Mouse (Mus musculus) lung, postnatal 14 days (tissue): ENCODE data around the gene Draxin.
"Not testable (repeated sequence)": the region's sequence is repeated elsewhere in the genome, so short reads cannot be mapped to it uniquely, and the experiment has no call there.

Experiments used
- DNase-seq: peaks from one replicate; pipeline ENCODE4 v3.0.0; 2021

The Draxin gene

GRCm38 (mm10) chr4:148151267-148152168 lies 21.0 kb upstream of the Draxin start, which contains the start of gene Fbxo6:
Gene Fbxo6, minus strand, starts transcription at chr4:148152140.
- DNase-seq, result peak; percentile 87

- no peak for DNase-seq
Observed at GRCm38 (mm10) chr4:148150953-148151266, 20.4 kb upstream of the Draxin start.

DNA sequence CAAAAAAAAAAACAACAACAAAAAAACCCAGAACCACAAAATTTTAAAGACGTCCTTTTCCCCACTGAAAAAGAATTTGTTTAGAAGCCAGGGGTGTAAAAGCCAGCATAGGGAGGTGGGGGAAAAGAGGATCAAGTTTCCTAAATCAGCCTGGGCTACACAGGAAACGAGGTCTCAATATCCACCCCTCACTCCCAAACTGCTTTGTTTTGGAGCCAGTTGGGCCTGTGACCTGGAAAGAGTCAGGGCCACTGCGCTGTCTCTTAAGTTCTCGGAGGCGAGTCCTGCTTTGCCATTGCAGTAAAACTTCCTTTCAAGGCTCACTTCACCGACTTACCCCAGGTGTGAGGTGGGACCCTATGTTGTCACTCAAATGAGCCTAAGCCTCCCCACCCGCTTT lies 19.7 kb upstream of the Draxin start:
- DNase-seq, result no peak

- peak; percentile 30 for DNase-seq
Observed at GRCm38 (mm10) chr4:148149540-148149939, 19.0 kb upstream of the Draxin start.

DNA sequence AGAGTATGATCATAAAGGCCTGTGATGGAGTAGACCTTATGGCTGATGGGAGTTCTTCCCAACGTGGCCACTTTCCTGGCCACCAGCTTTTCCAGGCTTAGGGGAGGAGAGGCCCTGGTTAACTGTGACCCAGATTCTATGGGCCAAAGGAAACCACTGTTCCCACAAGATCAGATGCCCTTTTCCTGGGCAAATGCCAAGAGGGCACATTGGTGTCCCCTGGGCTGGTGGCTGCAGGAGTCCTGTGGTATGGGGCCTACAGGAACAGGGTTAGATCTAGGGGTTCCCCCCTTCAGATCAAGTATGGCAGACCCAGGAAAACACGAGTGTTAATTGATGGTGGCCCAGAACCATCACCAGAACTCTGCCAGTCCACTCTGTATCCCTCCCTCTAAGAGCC lies 17.2 kb upstream of the Draxin start:
- DNase-seq, result no peak

- DNase-seq, result no peak
Observed at GRCm38 (mm10) chr4:148143721-148144120, 13.2 kb upstream of the Draxin start.

DNA sequence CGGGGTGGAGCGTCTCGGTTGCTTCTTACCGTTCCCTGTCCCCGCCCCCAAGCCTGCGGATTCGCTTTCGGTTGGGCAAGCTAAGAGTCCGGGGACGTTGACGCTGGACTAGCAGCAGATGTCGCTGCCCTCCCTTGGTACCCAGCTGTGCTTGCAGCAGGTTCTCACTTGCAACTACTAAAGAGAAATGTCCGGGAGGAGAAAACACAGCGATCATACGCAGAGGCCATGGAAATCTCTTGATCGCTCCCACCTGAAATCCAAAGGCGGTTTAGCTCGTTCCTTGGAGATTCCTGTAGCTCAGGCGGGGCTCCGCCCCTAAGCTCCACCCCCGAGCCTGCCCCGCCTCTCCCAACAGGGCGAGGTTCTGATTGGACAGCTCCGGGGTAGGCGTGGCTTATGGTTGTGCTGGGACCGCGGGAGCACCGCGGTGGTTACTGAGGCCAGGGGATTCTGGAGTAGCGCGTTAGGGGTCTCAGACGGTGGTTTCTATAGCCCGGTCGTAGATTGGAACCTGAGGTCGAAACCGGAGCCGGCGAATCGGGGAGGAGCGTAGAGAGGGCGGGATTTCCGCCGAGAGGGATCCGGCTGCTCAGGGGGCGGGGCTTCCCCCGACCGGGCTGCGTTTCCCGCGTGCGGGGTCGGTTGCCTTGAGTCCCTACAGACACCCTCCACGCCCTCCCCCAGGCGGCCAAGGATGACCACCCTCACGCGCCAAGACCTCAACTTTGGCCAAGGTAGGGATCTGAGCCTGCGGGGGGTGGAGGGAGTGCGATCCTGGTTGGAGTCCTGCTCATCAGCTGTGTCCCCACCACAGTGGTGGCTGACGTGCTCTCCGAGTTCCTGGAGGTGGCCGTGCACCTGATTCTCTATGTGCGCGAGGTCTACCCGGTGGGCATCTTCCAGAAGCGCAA lies 9.9 kb upstream of the Draxin start:
- DNase-seq, result peak; percentile 93

- DNase-seq, result no peak
Observed at GRCm38 (mm10) chr4:148139767-148140097, 9.2 kb upstream of the Draxin start.

DNA sequence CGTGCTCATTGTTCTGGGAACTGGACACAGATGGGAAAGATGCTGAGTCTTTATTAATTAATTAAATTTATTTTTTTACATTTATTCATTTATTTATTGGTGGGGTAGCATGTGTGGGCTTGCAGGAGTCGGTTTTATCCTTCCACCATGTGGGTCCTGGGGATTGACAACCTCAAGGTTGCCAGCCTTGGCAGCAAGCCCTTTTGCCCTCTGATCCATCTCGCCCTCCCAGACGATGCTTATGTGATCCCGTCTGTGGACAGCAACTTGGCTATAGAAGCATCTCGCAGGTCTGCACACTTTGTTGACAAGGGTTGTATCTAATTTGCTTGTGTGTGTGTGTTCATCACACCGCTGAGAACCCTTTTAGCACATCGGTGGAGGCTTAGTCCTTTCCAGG lies 7.0 kb upstream of the Draxin start:
- no peak for DNase-seq

DNA sequence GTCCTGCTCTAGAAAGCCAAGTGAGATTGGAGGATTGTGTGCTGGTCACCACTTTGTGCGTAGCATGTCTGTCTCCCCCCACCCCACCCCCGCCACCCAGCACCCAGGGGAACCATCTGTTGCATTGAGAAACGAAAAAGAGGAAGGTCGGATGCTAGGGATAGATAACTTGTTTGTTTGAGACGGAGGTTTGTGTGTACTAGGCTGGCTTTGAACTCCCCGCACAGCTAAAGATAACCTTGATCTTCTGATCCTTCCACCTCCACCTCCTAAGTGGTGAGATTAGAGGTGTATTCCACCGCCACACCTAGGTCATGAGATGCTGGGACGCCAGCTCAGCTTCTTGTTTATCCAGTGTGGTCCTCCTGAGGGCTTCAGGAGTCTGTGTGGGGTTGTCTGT lies 4.5 kb upstream of the Draxin start:
- no peak for DNase-seq

GRCm38 (mm10) chr4:148131497-148132081 lies 1.1 kb upstream of the Draxin start:
- no peak for DNase-seq

GRCm38 (mm10) chr4:148130133-148130532 lies 365 bp downstream of the Draxin start, which contains the start of gene Mad2l2:
Gene Mad2l2, plus strand, starts transcription at chr4:148130384.
- DNase-seq, result no peak

- DNase-seq, result no peak
Observed at GRCm38 (mm10) chr4:148128672-148129071, 1.8 kb downstream of the Draxin start.

GRCm38 (mm10) chr4:148128241-148128640 lies 2.3 kb downstream of the Draxin start:
- DNase-seq, result no peak

- DNase-seq, result no peak
Observed at GRCm38 (mm10) chr4:148122694-148123066, 7.8 kb downstream of the Draxin start.

DNA sequence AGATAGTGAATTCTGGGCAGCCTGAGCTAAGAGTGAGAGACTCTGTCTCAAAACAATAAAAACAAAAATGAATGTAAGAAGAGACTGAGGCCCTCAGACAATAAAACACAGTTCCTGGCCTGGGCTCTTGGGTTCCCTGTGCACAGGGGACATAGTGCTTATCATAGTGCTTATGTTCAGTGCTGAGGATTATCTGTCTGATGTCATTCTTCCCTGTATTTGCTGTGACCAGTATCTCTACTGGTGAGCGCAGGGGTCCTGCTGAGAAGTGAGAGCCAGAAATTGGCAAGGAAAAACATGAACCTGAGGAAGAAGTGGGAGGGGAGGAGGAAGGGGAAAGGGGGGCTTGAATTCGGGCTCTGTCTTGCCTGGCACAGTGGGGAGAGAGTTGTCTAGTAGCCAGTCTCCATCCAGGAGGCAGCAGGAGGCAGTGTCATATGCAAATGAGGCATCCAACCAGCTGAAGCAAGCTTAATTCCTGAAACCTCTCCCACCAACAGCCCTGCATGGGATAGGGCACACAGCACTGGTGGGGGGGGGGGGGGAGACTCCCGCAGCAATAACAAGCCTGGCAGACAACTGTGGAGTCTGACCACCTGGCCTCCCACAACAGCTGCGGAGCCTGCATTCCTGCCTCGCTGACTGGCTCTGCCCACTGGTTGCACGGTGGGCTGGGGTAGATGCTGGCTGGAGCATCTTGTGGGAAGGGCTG lies 8.4 kb downstream of the Draxin start:
- DNase-seq, result no peak

GRCm38 (mm10) chr4:148121362-148121761 lies 9.1 kb downstream of the Draxin start:
- DNase-seq, result no peak

GRCm38 (mm10) chr4:148120555-148120954 lies 9.9 kb downstream of the Draxin start:
- no peak for DNase-seq

DNA sequence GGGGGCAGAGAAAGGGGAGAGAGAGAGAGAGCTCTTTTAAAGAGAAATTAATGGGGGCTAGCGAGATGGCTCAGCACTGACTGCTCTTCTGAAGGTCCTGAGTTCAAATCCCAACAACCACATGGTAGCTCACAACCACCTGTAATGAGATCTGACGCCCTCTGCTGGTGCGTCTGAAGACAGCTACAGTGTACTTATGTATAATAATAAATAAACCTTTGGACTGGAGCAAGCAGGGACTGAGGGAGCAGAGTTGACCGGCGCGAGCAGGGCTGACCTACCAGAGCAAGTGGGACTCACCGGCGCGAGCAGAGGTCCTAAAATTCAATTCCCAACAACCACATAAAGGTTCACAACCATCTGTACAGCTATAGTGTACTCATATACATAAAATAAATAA lies 10.9 kb downstream of the Draxin start:
- DNase-seq, result not testable (repeated sequence)

GRCm38 (mm10) chr4:148117392-148117791 lies 13.1 kb downstream of the Draxin start:
- no peak for DNase-seq

DNA sequence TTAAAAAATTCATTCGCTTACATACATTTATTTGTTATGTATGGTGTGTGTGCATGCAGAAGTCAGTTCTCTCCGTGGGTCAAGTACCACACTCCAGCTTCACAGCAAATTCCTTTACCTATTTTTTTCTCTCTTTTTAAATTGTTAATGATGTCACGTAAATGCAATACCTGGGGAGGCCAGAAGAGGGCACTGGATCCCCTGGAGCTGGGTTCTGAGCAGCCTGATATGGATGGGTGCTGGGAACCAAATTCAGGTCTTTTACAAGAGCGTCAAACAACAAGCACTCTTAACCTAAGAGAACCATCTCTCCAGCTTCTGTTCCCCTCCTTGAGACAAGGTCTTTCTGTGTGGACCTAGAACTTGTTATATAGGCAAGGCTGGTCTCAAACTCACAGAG lies 13.8 kb downstream of the Draxin start:
- DNase-seq, result no peak

DNA sequence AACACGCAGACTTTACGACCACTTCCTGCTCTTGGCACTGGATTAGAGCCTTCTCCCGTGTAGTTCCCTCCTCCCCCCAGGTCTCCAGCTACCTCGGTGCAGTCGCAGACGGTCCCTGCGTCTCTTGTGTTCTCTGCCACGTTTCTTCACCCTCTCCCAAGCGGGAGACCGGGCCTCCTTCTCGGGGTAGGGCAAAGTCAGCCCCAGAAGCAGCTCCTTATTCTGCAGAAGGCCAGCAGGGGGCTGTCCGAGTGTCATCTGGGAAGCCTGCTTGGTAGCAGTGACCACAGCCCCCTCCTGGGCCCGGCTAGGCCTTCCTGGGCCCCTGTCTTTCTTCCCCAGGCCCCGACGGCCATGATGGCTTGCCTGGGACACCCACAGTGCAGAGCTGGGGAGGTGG lies 15.0 kb downstream of the Draxin start:
- DNase-seq, result peak; percentile 44
